Mouse (Mus musculus): ENCODE measurements around the gene Mylk2. TPM values are rescaled to one million over a fixed set of nuclear protein-coding genes. Genes with fewer than 3 reads are reported as not detected.

Gene Mylk2
- total RNA-seq (2021) = not detected
- long read RNA-seq, experiment 1 = 0 reads
- long read RNA-seq, experiment 2 = 0 reads

DNA sequence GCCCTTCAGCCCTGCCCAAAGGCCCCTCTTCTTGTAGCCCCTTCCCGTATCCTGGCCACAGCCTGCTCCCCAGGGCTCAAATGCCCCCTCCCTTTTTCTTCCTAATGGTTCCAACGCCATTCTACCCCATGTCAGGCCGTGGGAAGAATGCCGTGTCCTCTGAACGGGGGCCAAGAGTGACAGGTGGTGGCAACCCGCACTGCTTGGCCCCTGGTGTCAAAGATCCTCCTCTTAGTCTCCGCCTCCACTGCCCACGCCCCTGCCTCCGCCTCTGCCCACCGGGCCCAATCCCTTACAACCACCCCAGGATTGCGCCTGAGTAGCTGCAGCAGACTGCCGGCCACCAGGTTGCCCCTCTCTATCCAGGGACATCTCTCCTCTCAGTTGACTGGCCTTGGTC is at the start of gene Mylk2:
Gene Mylk2, plus strand, starts transcription at position 322 of the 400 bp plus-strand sequence.
- no peak within 1 kb of the TSS for H3K27ac ChIP-seq
- TF ChIP-seq CTCF (IDR thresholded peaks at IDR 0.05) = no peak
- no peak within 1 kb of the TSS for H3K4me3 ChIP-seq
- intact Hi-C loops (cut with DNase I) = loop anchor here (10.0 kb wide), 2 partner anchors 494 to 674 kb away; no protein-coding TSS in a partner anchor
- DNase-seq (ENCODE audit: extremely low spot score in 1 of 2, low spot score in 2 of 2) = no peak

DNA sequence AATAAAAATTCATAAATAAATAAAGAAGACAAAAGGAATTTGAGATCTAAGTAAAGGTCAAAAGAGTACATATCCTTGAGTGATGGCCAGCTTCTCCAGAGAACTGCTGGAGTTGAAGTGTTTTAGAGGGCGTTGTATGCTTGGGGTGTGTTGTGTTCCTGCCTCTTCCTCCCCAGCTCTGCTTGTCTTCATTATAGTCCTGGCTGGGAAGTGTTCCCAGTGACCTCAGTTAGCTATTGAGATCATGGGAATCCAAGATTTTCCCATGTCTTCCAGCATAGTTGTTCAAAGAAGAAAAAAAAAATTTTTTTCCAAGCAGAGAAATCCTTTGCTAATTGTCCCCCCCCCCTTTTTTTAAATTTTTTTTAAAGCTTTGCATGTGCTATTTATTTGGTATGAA is 49.3 kb upstream of the Mylk2 start:
- intact Hi-C loops (cut with DNase I) = no loop called here
- Histone ChIP-seq H3K4me3 (no peak overlapping the region), H3K27ac (no peak overlapping the region)
- no peak for TF ChIP-seq CTCF (IDR thresholded peaks at IDR 0.05)
- DNase-seq (ENCODE audit: extremely low spot score in 1 of 2, low spot score in 2 of 2) = no peak

DNA sequence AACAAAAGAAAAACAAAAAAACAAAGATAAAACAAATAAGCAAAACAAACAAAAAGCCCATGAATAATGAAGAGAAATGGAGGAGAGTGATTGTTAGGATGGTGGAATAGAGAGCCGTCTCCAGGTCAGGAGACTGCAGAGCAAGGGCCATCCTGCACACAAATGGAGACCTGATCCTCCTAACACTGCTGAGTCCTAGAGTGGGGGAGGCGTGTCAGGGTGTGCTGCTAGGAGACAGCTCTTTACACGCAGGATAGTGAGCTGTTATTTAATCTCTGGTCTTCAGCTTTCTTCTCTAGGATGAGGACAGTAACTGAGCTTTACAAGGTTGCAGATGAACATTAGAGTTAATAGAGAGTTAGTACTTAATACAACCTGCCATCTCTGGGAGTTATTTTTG is 48.5 kb upstream of the Mylk2 start:
- H3K27ac ChIP-seq = no peak overlapping the region
- no peak for TF ChIP-seq CTCF (IDR thresholded peaks at IDR 0.05)
- DNase-seq (ENCODE audit: extremely low spot score in 1 of 2, low spot score in 2 of 2) = no peak
- intact Hi-C loops (cut with DNase I) = no loop called here
- no peak overlapping the region for H3K4me3 ChIP-seq

DNA sequence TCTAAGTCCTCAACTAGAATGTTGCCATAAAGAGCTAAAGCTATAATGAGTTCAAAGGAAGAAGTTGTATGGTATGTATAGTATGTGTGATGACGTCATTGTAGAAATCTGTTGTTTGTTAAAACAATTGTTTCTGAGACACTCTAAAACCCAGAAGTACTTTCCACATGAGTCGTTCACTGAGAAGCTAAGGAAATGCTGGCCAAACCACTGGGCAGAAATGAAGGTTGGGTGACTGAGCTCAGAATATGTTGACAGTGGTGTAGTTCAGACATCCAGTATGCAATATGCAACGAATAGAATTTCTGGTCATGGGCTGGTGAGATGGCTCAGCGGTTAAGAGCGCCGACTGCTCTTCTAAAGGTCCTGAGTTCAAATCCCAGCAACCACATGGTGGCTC is 47.8 kb upstream of the Mylk2 start:
- TF ChIP-seq CTCF (IDR thresholded peaks at IDR 0.05) = no peak
- intact Hi-C loops (cut with DNase I) = no loop called here
- Histone ChIP-seq H3K4me3 (no peak overlapping the region), H3K27ac (no peak overlapping the region)
- no peak for DNase-seq (ENCODE audit: extremely low spot score in 1 of 2, low spot score in 2 of 2)

DNA sequence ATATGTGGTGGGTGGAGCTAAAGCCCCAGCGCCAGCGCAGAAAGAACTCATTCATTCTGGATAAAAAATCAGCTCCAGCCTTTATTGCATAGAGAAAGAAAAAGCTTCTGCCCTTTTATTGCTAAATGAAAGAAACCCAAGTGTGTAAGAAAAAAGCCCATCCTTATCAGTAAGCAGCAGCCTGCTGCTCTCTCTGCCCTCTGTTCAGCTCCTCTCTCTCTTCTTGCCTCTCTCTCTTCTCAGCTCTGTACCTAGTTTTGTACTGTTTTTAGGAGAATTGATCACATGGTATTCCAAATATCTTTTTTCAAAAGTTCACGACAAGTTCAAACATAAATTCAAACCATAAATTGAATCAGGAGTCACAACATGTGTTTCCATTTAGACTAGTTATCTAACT is 32.9 kb upstream of the Mylk2 start:
- no peak for DNase-seq (ENCODE audit: extremely low spot score in 1 of 2, low spot score in 2 of 2)
- no peak overlapping the region for H3K27ac ChIP-seq
- intact Hi-C loops (cut with DNase I) = no loop called here
- TF ChIP-seq CTCF (IDR thresholded peaks at IDR 0.05) = no peak
- no peak overlapping the region for H3K4me3 ChIP-seq

DNA sequence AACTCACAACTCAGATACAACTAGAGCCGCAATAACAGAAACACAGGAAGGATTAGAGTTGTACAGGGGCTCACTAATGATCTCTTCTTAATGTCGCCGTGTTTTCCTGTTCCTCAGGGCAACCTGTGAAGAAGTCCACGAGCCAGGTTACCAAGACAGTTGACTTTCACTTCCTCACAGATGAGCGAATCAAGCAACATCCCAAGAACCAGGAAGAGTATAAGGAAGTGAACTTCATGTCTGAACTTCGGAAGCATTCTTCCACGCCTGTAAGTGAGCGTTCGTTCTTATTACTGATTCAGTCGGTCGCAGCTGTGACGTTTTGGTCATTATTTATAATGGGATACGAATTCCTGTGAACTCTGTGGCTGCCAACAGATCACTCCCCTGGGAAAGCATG is 30.3 kb upstream of the Mylk2 start:
- intact Hi-C loops (cut with DNase I) = no loop called here
- DNase-seq (ENCODE audit: extremely low spot score in 1 of 2, low spot score in 2 of 2) = no peak
- TF ChIP-seq CTCF (IDR thresholded peaks at IDR 0.05) = no peak

DNA sequence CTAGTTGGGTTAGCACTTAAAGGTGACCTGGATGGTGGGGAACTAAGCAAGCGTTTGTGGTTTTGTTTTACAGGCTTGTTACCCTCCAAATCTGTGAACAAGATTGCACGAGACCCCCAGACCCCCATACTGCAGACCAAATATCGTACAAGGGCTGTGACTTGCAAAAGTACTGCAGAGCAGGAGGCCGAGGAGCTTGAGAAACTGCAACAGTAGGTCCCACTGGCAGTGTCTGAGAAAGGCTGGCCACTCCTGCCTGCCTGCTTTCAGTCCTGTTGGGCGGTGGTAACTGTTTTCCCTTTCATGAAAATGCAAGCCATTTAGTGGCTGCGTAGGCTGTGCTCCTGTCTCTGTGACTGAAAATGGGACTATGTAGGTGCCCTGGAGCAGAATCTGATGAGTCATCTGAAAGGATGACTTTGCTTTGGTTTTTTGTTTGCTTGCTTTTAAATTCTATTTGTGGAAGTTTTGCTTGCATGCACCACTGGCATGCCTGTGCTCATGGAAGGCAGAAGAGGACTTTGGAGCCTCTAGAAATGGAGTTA is 27.0 kb upstream of the Mylk2 start:
- Histone ChIP-seq H3K4me3 (no peak overlapping the region), H3K27ac (peak overlapping the region; percentile 44; the same call in 1 of the 2 replicates)
- no peak for TF ChIP-seq CTCF (IDR thresholded peaks at IDR 0.05)
- DNase-seq (ENCODE audit: extremely low spot score in 1 of 2, low spot score in 2 of 2) = peak; percentile 39 to 48
- intact Hi-C loops (cut with DNase I) = no loop called here

More for the DNA sequence above, 30.3 kb upstream of the Mylk2 start:
- H3K27ac ChIP-seq = no peak overlapping the region
- no peak overlapping the region for H3K4me3 ChIP-seq

DNA sequence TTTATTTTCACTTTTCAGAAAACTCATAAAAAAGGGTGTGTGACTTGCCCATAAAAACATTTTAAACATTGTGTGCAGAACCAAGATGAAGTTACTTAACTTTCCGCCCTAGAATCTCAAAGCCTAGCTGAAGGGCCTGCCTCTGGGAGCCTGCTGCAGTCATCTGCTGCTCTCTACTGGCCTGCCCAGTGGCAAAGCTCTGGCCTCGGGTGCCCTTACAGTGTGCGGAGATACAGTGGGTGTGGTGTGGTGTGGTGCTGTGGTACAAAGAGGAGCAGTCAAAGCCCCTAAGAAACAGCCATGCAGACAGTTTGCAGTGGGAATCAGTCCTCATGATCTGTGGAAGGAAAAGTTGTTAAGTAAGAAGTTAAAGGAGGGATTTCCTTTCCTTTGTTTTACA is 23.9 kb upstream of the Mylk2 start:
- no peak overlapping the region for H3K27ac ChIP-seq
- no peak overlapping the region for H3K4me3 ChIP-seq
- DNase-seq (ENCODE audit: extremely low spot score in 1 of 2, low spot score in 2 of 2) = no peak
- intact Hi-C loops (cut with DNase I) = no loop called here
- TF ChIP-seq CTCF (IDR thresholded peaks at IDR 0.05) = no peak; the same call in none of the 2 replicates

DNA sequence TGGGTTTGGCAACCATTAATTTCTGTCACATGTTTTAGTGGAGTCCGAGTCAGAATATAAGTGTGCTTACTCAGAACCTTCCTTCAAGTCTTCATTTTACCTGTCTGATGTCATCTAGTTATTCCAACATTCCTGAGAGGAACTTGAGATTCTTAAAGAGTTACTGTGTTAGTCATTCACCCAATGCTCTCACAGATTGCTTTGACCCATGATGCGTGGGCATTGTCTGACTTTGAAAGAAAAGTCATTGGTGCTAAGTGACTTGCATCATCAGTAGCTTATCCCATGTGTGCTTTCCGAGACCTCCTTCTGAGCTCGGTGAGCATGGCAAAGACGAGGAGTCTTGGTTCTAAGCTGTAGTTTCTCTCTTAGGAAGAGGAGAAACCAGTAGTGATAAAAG is 22.4 kb upstream of the Mylk2 start:
- no peak for TF ChIP-seq CTCF (IDR thresholded peaks at IDR 0.05)
- intact Hi-C loops (cut with DNase I) = no loop called here
- H3K27ac ChIP-seq = no peak overlapping the region
- no peak overlapping the region for H3K4me3 ChIP-seq
- DNase-seq (ENCODE audit: extremely low spot score in 1 of 2, low spot score in 2 of 2) = no peak

DNA sequence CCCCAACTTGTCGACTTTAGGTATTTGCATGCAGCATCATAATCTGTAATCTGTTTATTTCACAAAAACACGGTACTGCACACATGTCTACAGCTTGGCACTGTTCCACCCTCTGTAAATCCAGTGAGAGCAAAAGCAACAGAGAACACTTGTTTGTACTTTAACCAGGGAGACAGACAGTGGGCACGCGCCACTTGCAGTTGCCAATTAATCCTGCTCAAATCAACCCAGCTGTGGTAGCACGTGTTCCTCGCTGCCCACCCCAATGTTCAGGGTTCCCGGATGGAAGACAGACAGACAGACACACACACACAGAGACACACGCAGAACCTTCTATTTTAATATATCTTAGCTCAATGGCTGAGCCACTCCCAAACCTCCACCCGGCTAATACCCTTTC is 15.3 kb upstream of the Mylk2 start:
- Histone ChIP-seq H3K4me3 (no peak overlapping the region), H3K27ac (no peak overlapping the region)
- TF ChIP-seq CTCF (IDR thresholded peaks at IDR 0.05) = no peak
- intact Hi-C loops (cut with DNase I) = no loop called here
- DNase-seq (ENCODE audit: extremely low spot score in 1 of 2, low spot score in 2 of 2) = no peak

DNA sequence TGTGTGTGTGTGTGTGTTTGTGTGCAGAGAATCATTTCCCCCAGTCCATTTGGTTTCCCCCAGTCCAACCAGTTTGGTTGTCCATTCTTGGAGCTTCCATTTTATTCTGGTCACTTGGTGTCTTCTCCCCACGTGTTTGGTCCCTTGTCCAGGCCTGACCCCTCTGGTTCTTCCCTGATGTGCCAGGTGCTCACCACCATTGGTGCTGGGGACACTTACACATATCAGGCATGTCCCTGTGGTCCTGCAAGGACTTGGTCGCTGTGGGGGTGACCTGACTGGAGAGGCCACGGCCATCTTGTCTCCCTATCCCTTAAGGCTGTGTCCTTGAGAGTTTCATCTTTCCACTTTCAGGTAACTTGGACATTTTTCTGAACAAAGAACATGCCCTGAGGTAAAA is 14.2 kb upstream of the Mylk2 start:
- Histone ChIP-seq H3K4me3 (no peak overlapping the region), H3K27ac (no peak overlapping the region)
- no peak for TF ChIP-seq CTCF (IDR thresholded peaks at IDR 0.05)
- no peak for DNase-seq (ENCODE audit: extremely low spot score in 1 of 2, low spot score in 2 of 2)
- intact Hi-C loops (cut with DNase I) = no loop called here

DNA sequence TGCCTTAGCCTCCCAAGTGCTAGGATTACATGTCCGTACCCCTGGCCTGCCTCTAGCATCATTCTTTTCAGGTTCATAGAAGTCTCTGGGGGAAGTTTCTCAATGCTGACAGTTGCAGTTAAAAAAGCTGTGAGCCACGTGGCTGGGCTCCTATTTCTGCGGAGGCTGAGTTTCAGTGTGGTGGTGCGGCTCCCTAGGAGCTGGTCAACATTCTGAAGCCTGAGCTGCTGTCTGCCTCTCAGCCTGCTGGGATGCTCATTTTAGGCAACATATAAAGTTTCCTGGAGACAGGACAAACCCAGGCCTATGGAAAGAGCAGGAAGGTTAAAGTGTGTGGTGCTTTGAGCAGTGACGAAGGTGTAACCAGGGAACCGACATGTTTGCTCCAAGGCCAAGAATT is 12.1 kb upstream of the Mylk2 start:
- no peak for TF ChIP-seq CTCF (IDR thresholded peaks at IDR 0.05)
- H3K27ac ChIP-seq = no peak overlapping the region
- intact Hi-C loops (cut with DNase I) = no loop called here
- DNase-seq (ENCODE audit: extremely low spot score in 1 of 2, low spot score in 2 of 2) = no peak
- no peak overlapping the region for H3K4me3 ChIP-seq

DNA sequence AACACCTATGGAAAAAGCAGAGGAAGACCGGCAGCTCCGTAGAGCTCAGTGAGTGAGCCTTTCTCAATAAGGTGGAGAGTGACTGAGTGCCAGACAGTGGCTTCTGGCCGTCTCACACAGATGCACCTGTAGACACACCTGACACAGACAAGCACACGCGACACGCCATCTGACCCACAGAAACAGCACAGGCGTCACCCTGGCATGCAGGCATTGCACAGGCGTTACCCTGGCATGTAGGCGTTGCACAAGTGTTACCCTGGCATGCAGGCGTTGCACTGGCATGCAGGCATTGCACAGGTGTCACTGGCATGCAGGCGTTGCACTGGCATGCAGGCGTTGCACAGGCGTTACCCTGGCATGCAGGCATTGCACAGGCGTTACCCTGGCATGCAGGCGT is 9.9 kb upstream of the Mylk2 start:
- H3K4me3 ChIP-seq = no peak overlapping the region
- no peak overlapping the region for H3K27ac ChIP-seq
- no peak for TF ChIP-seq CTCF (IDR thresholded peaks at IDR 0.05)
- DNase-seq (ENCODE audit: extremely low spot score in 1 of 2, low spot score in 2 of 2) = no peak
- intact Hi-C loops (cut with DNase I) = no loop called here

All from left cerebral cortex, adult 2 months (tissue).